Mouse (Mus musculus) megakaryocyte, embryonic 14.5 days (primary cell): ENCODE data around the gene Aes.

Experiments
- FLI1 ChIP-seq: IDR thresholded peaks from 2 replicates; pipeline ENCODE4 v1.6.1; 2012; ENCODE audit warnings: low read length, inconsistent platforms, mixed read lengths
- GATA1 ChIP-seq: IDR thresholded peaks from 3 replicates; pipeline ENCODE4 v1.6.1; 2012; ENCODE audit warnings: mixed read lengths, low read length, inconsistent platforms, borderline replicate concordance

- TF ChIP-seq GATA1, result no peak
- TF ChIP-seq FLI1, result no peak
Measured at GRCm38 (mm10) chr10:81579967-81580366, 20.7 kb downstream of the Aes start.
